Mouse (Mus musculus): ENCODE measurements around the gene Akr1cl.
A peak's percentile ranks its signal among the peaks of the same experiment; 100 is the strongest.
"Not testable (repeated sequence)": the region's sequence is repeated elsewhere in the genome, so short reads cannot be mapped to it uniquely, and the experiment has no call there.

Akr1cl gene

DNA sequence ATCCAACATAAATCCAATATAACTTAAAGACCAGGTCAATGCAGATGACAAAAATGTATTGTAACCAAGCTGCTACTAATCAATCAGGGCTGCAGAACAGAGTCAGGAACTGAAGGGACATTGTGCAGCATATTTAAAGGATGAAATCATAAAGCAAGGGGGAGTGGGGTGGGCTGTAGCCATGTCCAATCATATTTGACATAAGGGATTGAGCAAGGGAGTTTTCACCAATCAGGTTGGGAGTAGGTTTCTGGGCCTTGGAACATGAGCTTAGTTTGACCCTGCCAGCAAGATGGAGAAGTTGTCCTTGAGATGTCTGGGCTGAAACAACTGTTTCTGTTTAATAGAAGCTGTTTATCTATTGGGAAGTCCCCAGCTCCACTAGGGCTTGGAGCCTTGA is at the start of gene Akr1cl:
TSS of gene Akr1cl (minus strand) at position 119 of the 400 bp plus-strand sequence.
- DNase-seq: no peak

DNA sequence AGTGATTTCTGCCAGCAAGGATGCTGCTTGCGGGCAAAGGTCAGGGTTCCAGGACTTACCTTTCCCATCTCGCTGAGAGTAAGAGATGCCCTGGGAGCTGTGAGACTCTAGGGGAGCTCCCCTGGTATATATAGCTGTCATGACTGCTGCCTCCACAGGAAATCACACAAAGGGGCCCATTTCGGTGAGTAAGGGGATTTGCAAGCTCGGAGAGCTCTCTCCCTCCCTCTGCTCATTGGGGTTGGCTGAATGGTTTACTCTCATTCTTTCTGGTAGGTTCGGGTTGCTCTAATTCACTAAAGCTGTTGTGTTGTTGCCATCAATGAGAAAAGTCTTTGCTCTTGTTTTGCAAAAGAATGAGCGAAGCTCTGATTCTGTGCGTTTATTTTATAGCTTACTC is 49.6 kb upstream of the Akr1cl start, which contains the start of gene Crygb:
TSS of gene Crygb (minus strand) at position 101 of the 400 bp plus-strand sequence.
- no peak for DNase-seq

DNA sequence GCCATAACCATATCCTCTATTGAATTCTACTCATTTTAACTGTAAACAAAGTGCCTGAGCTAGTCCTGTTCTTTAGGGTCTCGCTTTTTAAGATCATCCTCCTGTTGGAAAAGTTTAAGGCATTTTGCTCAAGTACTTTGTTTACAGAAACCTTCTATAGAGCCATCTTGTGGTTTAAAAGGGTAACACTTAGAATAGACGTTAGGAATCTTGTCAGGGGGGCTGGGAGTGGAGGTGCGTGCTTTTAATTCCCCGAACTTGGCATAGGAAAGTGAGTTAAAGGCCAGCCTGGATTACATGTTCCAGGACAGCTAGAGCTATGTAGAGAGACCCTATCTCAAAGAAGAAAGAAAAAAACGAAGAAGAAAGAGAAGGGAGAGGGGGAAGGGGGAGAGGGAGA is 43.0 kb upstream of the Akr1cl start:
- DNase-seq: no peak

DNA sequence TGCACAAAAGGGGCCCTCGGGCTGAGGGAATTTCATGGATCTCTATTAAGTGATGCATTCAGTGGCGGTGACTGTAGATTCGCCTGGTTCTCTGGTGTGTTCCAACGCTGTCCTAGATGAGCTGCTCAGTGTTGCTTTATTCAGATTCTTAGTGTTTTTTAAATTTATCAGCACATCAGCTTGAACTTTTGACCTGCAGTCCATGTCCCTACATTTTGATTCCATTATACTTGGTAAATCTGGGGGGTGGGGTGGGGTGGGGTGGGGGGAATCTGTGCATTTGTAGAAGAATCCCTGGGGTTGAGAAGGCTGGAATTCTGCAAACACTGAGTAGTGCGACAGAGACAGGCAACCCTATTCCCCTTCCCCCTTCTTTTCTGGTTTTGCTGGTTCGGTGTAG is 41.0 kb upstream of the Akr1cl start, which contains the start of gene Crygc:
TSS of gene Crygc (minus strand) at position 101 of the 400 bp plus-strand sequence.
- no peak for DNase-seq

DNA sequence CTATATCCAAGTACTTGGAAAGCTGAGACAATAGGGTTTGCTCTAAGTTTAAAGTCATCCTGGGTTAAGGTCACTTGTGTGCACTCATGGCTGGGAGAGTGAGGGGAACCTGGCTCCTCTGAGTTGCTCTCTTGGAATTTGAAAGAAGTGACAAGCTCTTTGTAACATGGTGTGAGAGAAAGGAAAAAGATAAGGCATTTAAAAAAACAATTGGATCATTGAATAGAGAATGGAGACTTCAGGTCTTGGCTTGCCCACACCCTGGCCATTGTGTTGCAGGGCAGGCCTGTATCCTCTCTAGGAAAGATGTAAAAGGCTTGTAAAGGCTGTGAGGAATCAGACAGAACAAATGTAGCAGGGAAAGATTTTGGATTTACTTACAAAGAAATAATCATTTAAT is 35.3 kb upstream of the Akr1cl start:
- no peak for DNase-seq

DNA sequence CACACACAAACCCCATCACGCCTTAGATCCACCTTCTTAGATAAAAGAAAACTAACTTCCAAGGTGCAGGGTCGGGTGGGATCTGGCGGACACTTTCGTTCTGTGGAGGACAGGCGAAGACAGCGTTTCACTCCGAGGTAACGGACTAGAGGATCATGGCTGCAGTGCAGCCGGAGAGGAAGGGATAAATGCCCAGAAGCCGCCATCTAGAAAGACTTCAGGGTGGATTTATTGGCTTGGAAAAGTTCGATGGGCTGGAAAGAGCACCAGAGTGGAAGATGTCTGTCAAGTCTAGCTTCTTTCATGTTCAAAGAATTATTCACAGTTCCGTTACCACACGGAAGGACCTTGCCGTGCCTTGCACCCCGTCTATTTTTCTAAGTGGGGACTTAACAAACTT is 31.6 kb upstream of the Akr1cl start:
- no peak for DNase-seq

DNA sequence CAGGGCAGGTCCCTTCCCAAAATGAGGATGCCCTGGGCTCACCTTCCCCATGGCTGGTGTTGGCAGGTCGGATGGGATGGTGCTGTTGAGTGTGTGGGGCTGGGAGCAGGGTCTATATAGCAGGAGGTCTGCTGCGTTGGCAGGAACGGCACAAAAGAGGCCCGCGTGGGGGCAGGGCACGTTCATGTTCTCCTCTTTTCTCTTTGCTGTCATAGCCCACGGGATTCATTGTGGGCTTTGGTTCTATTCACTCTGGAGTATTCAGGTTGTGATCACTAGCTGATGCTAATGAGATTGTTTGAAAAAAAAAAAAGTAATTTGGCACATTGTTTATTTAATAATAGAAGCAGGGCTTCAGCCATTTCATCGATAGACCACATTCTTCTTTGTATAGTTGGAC is 30.8 kb upstream of the Akr1cl start, which contains the start of gene Crygd:
TSS of gene Crygd (minus strand) at position 101 of the 400 bp plus-strand sequence.
- no peak for DNase-seq

DNA sequence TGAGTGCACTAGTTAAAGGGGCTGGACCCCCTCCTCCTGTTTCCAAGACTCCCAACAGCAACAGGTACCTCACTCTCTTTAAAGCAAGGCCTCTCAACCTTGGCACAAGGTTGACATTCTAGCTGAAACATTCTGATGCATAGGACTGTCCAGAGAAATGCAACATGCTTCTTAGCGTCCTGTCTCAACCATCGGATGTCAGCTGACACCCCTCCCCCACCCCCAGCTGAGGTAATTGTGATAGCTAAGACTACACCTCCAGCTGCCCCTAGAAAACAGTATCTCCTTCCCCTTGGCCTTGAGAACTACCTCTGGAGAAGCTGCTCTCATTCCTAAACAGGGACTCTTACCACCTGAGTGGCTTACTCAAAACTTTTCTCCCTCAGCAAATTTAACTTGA is 19.6 kb upstream of the Akr1cl start:
- DNase-seq: no peak

DNA sequence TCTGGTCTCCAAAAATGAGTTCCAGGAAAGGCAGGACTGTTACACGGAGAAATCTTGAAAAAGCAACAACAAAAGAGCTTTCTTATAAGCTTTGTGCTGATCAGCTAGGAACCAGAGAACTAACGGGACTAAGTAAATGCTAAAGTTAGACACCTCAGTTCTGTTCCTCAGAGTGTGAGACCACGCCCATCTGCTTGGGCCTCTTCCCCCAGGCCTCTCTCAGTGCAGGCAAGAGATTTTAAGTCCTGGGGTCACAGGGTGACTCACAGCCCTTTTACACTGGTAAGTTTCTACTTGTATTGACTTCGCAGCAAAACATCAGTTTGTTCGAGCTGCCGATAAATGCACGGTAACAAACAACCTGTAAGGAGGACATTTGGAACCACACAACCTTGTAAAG is 19.1 kb upstream of the Akr1cl start:
- DNase-seq: no peak

DNA sequence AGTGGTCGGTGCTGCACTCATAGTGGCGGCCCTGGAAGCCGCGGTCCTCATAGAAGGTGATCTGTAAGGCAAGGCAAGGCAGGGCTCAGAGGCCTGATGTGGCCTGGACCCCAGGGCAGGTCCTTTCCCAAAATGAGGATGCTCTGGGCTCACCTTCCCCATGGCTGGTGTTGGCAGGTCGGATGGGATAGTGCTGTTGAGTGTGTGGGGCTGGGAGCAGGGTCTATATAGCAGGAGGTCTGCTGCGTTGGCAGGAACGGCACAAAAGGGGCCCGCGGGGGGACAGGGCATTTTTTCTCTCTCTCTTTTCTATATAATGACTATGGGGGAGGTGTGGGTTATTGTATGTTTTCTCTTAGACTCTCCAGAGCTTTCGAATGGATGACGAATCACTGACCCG is 18.4 kb upstream of the Akr1cl start, which contains the start of gene Cryge:
TSS of gene Cryge (minus strand) at position 198 of the 400 bp plus-strand sequence.
- DNase-seq: not testable (repeated sequence)

DNA sequence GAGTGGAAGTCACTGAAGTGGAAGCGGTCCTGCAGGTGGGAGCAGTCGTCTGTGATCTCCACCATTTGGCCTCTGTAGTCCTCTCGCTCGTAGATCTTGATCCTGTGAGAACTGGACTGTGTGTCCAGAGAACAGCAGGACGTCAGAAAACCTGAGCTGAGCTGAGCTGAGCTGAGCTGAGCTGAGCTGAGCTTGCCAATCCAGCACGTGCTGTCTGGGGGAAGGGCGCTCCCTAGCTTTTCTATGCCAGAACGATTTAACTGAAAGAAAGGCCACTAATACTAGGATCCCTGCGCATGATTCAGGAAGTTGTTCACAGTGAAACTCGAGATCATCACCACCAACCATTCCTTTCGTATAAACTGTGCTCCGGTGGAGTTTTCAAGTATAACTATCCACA is 16.2 kb upstream of the Akr1cl start:
- DNase-seq: no peak

DNA sequence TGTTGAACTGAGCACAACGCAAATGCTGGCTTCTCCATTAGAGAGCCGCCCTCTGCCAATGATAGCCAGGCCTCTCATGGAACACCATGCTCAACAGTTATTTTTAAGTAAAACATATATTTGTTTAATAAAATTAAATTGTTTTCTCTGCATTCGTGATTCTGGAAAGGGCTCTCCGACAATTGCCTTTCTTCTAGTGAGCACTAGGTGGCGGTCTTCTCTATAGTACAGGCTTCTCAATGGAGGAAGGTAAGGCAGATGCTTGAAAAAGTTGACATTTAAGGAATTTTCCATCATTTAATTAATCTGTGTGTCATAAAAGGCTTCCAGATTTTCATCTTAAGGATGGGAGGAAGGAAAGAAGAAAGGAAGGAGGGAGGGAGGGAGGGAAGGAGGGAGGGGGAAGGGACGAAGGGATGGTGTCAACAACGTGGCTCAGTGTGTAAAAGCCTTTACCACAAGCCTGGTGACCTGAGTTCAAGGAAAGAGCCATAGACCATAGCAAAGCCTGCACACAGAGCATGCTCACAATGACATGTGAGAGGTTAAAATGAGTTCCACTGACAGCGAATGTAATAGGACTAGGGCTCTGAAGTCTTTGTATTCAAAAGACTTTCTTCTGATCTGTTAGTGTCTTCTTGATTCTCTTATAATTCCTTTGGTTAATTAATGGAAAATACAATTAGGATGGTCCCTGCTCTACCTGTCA is 14.0 kb upstream of the Akr1cl start:
- DNase-seq: no peak

DNA sequence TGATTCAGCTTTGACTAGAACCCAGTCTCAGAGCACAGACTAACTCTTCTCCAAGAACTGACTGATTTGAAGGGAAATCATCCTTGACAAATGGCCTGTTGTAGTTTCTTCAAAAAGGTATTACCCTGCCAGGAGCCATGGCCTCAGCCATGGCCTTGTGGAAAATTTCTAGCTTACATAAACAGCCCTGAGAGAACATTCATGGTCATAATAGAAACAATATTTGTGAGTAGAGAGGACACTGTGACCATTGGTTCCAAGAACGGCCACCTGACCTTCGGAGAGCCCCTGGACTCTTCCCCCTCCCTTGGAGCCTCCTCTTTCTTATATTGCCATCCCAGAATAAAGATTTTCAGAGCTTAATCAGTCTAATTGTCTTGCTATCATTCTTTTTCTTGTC is 10.9 kb upstream of the Akr1cl start:
- no peak for DNase-seq

DNA sequence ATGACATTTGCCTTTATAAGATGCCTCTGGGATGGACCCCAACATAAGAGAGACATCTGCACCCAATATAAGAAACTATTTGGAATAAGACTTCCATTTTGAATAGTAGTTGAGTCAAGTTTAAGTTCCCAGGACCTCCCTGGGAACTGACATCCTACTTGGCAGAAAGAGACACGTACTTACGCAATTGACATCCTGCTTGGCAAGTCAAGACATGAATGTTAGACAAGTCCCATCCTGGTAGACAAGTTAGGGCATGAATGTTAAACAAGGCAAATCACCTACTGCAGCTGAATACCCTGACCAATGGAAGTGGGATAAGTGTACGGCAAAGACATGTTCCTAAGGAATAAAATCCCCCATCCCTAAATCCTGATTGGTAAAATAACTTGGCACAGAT is 9.3 kb upstream of the Akr1cl start:
- DNase-seq: no peak

DNA sequence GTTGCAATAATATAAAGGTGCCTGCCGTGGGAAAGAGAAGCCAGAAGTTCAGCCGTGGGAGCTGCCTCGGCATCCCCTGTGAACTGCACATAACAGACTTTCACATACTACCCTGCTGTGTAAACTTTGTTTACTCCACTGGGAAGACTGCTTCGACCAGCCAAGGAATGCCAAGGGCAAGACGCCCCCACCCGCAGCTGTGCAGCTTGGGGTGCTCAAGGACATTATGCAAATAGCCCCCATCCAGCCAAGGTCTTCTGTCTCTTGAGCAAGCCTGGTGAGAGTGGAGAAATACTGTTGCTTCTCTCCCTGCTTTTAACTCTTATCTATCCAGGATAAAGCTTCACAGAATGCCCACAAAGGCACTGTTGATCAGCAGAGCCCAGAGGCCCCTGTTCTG is 8.2 kb upstream of the Akr1cl start:
- DNase-seq: no peak

DNA sequence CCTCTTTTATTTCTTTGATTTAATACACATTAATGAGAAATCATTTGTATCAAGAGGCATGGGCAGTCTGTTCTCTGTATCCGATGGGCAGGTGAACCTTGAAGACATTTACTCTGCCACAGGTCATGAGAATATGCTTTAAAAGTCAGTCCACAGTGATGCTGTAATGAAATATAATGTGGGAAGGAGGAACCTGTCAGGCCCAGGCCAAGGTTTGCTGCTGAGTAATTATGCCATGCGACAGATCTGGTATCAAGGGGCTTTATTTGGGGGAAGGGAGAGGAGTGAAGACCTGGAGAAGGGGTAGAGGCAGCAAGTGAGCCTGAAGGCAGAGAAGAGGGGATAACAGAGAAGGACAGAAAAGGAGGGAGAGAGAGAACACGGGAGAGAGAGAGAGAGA is 7.1 kb upstream of the Akr1cl start:
- DNase-seq: no peak

DNA sequence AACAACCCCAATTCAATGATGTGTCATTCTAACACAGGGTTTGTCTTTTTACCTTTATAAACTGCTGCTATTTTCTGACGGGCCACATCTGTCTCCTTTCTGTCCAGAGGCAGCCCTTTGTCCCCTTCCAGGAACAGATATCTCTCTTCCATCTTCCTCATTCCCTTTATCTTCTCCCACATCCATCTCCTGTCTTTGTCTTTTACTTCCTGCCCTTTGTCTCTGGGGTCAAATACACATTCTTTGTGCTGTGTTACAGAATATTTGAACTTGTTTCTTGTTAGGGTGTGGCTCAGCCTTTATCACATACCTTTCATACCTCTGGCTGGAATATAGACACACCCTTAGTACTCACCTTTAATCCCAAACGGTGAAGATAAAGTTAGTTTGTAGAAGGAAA is 5.0 kb upstream of the Akr1cl start:
- DNase-seq: no peak

DNA sequence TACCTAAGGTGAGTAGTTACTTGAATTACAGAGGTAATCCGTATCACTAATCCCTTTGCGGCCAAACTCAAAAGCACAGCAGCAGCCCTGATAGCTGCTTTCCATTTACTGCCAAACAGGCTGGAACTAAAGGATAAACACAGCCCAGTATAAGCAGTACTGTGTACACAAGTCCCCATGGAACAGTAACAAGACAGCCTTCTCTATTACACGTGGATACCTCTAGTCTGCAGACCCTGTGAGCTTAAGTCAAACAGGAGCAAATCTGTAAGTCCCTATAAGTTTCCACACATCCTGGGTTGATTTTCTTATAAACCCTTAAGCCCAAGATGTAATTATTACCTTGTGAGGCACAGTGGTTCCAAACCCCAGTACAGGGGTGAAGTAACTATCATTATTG is 3.0 kb upstream of the Akr1cl start:
- DNase-seq: no peak

DNA sequence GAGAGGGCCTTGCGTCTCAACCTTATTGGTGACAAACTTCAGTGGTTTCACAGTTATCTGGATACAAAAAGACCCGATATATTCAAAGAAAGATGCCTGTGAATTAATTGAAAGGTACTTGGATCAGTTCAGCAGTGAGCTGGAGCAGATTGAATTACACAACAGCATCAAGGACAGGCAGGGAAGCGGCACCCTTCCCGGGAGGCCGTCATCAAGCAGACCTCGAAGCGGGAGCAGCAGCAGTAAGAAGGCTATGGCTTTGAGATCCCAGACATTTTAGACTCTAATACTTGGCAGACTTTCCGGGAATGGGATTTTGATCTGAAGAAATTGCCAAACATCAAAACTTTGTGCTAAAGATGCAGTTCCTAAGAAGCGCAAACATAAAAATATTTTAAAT is 4.4 kb downstream of the Akr1cl start:
- DNase-seq: no peak

DNA sequence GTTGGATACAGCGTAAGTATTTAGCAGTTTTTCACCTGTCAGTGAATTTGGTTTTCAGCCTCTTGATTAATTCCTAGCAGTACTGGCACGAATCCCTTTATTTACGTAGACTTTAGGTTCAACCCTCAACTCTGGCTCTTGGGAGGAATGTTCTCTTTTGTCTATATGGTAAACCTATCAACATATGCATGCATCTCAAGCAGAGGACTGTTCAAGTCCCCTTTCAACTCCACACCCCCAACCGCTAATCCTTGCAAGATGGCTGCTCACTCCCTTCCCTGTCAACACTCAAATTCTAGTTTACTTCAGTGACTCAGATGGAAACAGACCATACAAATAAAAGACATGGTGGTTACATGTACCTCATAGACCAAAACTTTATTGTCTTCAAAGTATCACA is 19.8 kb downstream of the Akr1cl start:
- DNase-seq: no peak

DNA sequence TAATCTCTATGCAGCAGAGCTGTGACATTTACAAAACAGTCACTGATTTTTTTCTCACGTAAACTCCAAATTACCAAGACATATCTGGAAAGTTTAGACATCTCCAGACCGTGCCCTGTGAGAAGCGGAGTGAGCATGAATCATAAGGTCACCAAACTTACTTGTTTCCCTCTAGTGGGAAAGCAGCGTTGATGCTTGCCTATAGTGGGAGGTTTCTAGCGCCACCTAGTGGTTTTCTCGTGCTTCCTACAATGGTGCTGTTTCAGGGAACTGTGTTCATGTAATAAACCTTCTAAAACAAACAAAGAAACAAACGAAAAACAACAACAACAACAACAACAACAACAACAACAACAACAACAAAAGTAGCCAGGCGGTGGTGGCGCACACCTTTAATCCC is 22.4 kb downstream of the Akr1cl start:
- peak; percentile 65 for DNase-seq

DNA sequence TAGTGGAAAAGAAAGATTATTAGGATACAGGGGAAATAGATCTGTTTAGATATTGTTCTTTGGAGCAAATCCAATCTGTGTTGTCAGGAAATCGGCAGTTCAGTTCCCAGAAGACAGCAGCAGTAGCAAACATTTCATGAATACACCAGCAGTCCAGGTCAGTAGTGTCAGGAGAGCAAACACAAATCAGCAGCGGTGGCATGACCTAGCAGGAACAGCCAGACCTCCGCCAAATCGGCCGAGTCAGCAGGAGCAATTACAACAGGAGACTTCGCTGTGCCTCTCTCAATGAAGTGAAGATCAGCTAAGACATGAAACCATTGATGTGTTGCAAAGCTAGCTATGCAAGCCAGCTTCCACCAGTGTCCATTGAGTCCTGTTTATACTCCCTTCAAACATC is 27.0 kb downstream of the Akr1cl start:
- no peak for DNase-seq

DNA sequence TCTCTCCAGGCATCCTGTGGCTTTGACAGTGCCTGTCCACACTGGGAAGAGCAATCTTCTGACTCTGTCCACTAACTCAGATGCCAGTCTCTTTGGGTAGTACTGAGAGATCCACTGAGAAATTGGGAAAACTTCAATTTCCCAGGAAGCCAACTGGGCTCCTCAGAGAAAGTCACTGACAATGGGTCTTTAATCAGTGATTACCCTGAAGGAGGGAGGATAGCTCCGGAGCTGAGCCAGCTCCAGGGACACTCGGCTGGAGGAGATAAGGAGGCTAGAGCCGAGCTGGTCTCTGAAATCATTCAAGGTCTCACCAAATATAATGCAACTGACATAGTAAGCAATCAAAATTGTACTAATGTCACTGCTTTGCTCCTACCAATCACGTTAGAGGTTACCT is 28.0 kb downstream of the Akr1cl start:
- DNase-seq: no peak

DNA sequence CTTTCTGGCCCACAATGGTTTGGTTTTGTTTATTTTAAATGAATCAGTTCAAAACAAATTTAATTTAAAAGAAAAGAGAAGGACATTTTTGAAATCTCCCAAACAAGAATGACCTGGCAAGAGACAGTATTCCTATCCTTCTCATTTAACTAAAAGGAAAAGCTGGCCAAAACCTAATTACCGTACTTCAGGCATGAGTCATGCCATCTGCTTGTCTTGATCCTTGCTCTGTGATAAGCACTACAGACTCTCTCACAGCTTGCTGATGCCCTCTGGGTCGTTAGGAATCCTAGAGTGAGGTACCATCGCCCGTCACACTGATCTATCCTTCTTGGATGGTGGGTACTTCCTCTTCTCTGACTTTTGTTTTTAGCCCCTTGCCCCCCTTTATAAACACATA is 39.4 kb downstream of the Akr1cl start:
- no peak for DNase-seq

DNA sequence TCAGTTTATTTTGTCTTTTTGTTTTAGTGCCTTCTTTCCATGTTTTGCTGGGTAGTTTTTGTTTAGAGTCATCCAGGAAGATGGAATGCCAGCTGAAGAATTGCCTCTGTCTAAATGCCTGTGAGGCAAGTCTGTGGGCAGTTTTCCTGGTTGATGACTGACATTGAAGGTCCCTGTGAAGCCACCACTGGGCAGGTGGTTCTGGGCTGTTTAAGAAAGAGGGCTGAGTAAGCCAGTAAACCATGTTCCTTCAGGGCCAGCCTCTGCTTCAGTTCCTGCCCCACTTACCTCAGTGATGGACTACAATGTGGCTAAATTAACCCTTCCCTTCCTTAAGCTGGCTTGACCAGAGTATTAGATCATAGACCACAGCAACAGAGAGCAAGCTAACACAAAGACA is 44.4 kb downstream of the Akr1cl start:
- DNase-seq: no peak
